Mouse (Mus musculus): ENCODE measurements at regions not wholly inside any gene's neighbourhood (a gene's known extent, or its start where the extent isn't known, plus 50 kb on each side); places are given as distances from the start of the nearest gene placed in this dataset.

DNA sequence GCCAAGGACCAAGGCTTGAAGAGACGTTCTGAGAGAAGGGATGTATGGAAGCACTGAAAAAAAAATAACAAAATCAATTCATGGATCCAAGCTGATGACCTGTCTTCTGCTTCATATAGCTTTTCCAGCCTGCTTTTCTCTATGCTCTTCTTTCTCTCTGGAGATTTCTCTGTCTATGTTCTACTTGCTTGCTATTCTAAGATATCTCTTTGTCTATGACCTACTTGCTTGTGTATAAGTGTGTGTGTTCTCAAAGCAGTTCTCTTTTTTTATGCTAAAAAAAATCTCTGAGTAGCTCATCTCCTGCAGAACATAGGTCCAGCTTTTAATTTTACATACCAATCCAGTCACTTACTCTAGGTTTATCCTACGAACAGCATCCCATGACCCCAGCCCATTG lies 590.9 kb upstream of the Cntnap2 start:
- ChIA-PET CTCF (no interaction called here), POLR2A (interaction anchor here (0.6 kb wide), 1 partner anchor 1413 kb away, joined by 4 read pairs; no protein-coding TSS in a partner anchor)
- in situ Hi-C loops (cut with MboI; ENCODE audit: low pct_unique_long_range_greater_than_20kb), result no loop called here
- DNase-seq (ENCODE audit: low read depth, low spot score) (no peak), ATAC-seq (no peak)
- no peak for TF ChIP-seq CTCF (IDR thresholded peaks at IDR 0.05)
- H3K27me3 ChIP-seq, result no peaks in the 10 kb centered on the region

All from Patski (cell line).